ENCODE assay signal across 13 mouse cellular contexts in the genomic region with DNA sequence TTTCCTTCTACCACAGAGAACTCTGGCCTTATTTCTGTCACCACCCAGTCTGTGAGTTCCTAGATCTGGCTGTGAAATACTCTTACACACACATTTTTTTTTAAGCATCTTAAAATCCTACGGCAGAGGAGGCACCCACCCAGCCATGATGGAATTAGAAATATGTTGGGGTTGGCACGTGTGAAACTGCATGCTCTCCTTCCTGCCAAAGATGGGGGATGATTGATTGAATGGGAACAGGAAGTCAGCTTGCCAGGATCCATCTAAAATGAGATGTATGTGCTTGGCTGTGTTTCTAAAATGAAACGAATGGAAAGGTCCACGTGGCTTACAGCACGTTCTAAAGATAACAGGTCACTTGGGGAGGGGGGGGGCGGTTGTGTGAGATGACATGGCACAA.
DNase-seq lines count a peak whose midpoint lies in the region; ATAC-seq and TF ChIP-seq lines count a peak whose summit lies in the region.
"Had no signal": no experiment of that assay in that cellular context is flagged by ENCODE, and none has a peak within 500 bp of the region (broad histone marks: within the 10 kb centered on the region; RNA-seq: fewer than 3 reads in every experiment).

No protein-coding gene starts in this region.

- no peaks in the 10 kb centered on the region for H3K4me1 ChIP-seq in stomach, postnatal 0 days (replicated peaks; ENCODE audit: control insufficient read depth, insufficient read depth)
- H3K4me1 ChIP-seq: intestine, embryonic 15.5 days had no signal

- H3K4me2 ChIP-seq in stomach, postnatal 0 days (replicated peaks; ENCODE audit: low read depth), result no peak overlapping the region
- H3K4me2 ChIP-seq: intestine, embryonic 15.5 days had no signal

- TF ChIP-seq EP300 in stomach, postnatal 0 days (optimal IDR thresholded peaks at IDR 0.05), result no peak

- no peak overlapping the region for H3K4me3 ChIP-seq in stomach, postnatal 0 days (ENCODE audit: low read depth, low read length)
- H3K4me3 ChIP-seq: intestine, embryonic 15.5 days had no signal

- intact Hi-C loops in left cerebral cortex, postnatal 4 days (cut with DNase I), result loop anchor here (5.0 to 10.0 kb wide), 2 partner anchors 64 to 273 kb away; no protein-coding TSS in a partner anchor
- intact Hi-C loops in left cerebral cortex, postnatal 36 days (cut with DNase I), result loop anchor here (10.0 kb wide), 2 partner anchors 643 to 733 kb away; no protein-coding TSS in a partner anchor

- no peak for TF ChIP-seq CTCF in stomach, postnatal 0 days (IDR thresholded peaks at IDR 0.05; ENCODE audit: low read depth)

- H3K27me3 ChIP-seq in stomach, postnatal 0 days (ENCODE audit: control insufficient read depth, insufficient read depth, low read length), result no peaks in the 10 kb centered on the region
- H3K27me3 ChIP-seq: intestine, embryonic 15.5 days had no signal

- no peak overlapping the region for H3K27ac ChIP-seq in stomach, postnatal 0 days (replicated peaks)
- H3K27ac ChIP-seq: intestine, embryonic 15.5 days had no signal

- H3K9ac ChIP-seq in stomach, postnatal 0 days (ENCODE audit: low read length), result no peak overlapping the region
- H3K9ac ChIP-seq: intestine, embryonic 15.5 days had no signal

- no peaks in the 10 kb centered on the region for H3K36me3 ChIP-seq in stomach, postnatal 0 days (ENCODE audit: control insufficient read depth, insufficient read depth, low read length)
- H3K36me3 ChIP-seq: G1E; intestine, embryonic 15.5 days had no signal

- WGBS in stomach, postnatal 0 days, result 24% methylated on average over 6 of the region's 6 CpGs

- H3K9me3 ChIP-seq in stomach, postnatal 0 days (ENCODE audit: control insufficient read depth, low read length), result no peaks in the 10 kb centered on the region
- H3K9me3 ChIP-seq: intestine, embryonic 15.5 days had no signal

- ATAC-seq in cerebellum, adult (ENCODE audit: insufficient number of reproducible peaks, low FRiP score, low TSS enrichment), result no peak
- no peak for ATAC-seq in stomach, postnatal 0 days (ENCODE audit: low FRiP score, low TSS enrichment)
- ATAC-seq: intestine, embryonic 15.5 days had no signal

- peak; percentile 28 to 33 for DNase-seq in cerebellum, postnatal 25 days
- peak; percentile 31 for DNase-seq in left cerebral cortex, adult 11 months (ENCODE audit: low spot score)
- no peak for DNase-seq in left cerebral cortex, postnatal 4 days
- peak; percentile 76 for DNase-seq in brain, embryonic 18.5 days (ENCODE audit: low read depth, low spot score)
- peak; percentile 33 to 52 for DNase-seq in left cerebral cortex, postnatal 36 days (ENCODE audit: low spot score in 2 of 2)
- no peak for DNase-seq in stomach, postnatal 0 days (ENCODE audit: low spot score)
- DNase-seq in thymus, postnatal 4 days, result no peak
- DNase-seq: heart, postnatal 14 days; liver; thymus, postnatal 25 days had no signal

Comparison
In these comparisons a context has a peak if more than half of its experiments do, and no peak if none do; other contexts are left out.
1. DNase-seq: peak in cerebellum, postnatal 25 days (2 of 2), left cerebral cortex, adult 11 months (single experiment), brain, embryonic 18.5 days (single experiment) and left cerebral cortex, postnatal 36 days (2 of 2); none in left cerebral cortex, postnatal 4 days (single experiment), stomach, postnatal 0 days (single experiment) and thymus, postnatal 4 days (single experiment).